Mouse (Mus musculus): ENCODE measurements around the gene Itgax. TPM values are rescaled to one million over a fixed set of nuclear protein-coding genes. Genes with fewer than 3 reads are reported as not detected.

The Itgax gene
- polyA plus RNA-seq, 1 experiment from 2014 or later, result 0.15 TPM

DNA sequence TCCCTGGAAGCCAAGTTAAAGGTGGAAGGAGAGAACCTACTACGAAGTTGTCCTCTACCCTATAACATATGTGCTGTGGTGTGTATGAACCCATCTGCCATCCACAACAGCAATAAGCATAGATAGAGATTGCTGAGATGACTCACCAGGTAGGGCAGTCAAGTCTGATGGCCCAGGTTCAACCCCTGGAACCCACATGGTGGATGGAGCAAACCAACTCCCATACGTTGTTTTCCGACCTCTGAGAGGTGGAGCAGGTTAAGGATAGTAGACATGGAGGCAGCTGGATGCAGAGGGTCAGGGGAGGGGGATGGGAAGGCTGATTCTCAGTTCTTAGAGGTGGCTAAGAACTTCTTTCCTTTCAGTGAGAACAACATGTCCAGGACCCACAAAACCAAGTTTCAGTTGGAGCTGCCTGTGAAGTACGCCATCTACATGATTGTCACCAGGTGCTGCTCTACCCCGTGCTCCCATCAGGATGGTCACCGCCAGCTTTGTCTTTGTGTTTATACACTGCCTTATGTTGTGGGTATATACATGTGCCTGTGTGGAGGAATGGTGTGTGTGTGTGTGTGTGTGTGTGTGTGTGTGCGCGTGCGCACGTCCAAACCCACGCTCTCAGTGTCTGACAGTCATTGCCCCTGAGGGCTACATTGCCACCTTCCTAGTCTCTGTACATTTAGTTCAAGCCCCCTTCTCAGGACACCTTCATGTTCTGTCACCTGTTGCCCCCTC lies 14.8 kb upstream of the Itgax start:
- Histone ChIP-seq H3K4me1 (ENCODE audit: control insufficient read depth, insufficient read depth, low read length) (no peaks in the 10 kb centered on the region), H3K9me3 (ENCODE audit: control insufficient read depth, low read length) (no peaks in the 10 kb centered on the region), H3K27me3 (ENCODE audit: control insufficient read depth, insufficient read depth, low read length) (no peaks in the 10 kb centered on the region), H3K36me3 (ENCODE audit: control insufficient read depth, insufficient read depth, low read length) (no peaks in the 10 kb centered on the region), H3K27ac (ENCODE audit: low read depth, low read length) (no peak overlapping the region), H3K4me3 (ENCODE audit: low read depth, low read length) (no peak overlapping the region), H3K9ac (replicated peaks; ENCODE audit: low read depth, low read length) (no peak overlapping the region), H3K4me2 (ENCODE audit: low read depth, low read length) (no peak overlapping the region)
- 98% methylated on average over 11 of the region's 11 CpGs for WGBS
- ATAC-seq (ENCODE audit: low read depth), result no peak

GRCm38 (mm10) chr7:128115211-128115958 lies 14.0 kb upstream of the Itgax start:
- H3K27me3 ChIP-seq (ENCODE audit: control insufficient read depth, insufficient read depth, low read length), result no peaks in the 10 kb centered on the region
- 82% methylated on average over 5 of the region's 5 CpGs for WGBS
- ATAC-seq (ENCODE audit: low read depth), result no peak
- H3K9me3 ChIP-seq (ENCODE audit: control insufficient read depth, low read length), result no peaks in the 10 kb centered on the region
- no peaks in the 10 kb centered on the region for H3K36me3 ChIP-seq (ENCODE audit: control insufficient read depth, insufficient read depth, low read length)
- no peak overlapping the region for H3K27ac ChIP-seq (ENCODE audit: low read depth, low read length)
- H3K4me1 ChIP-seq (ENCODE audit: control insufficient read depth, insufficient read depth, low read length), result no peaks in the 10 kb centered on the region
- H3K9ac ChIP-seq (replicated peaks; ENCODE audit: low read depth, low read length), result no peak overlapping the region
- H3K4me2 ChIP-seq (ENCODE audit: low read depth, low read length), result no peak overlapping the region
- H3K4me3 ChIP-seq (ENCODE audit: low read depth, low read length), result no peak overlapping the region

GRCm38 (mm10) chr7:128116396-128116795 lies 13.0 kb upstream of the Itgax start:
- Histone ChIP-seq H3K36me3 (ENCODE audit: control insufficient read depth, insufficient read depth, low read length) (no peaks in the 10 kb centered on the region), H3K27me3 (ENCODE audit: control insufficient read depth, insufficient read depth, low read length) (no peaks in the 10 kb centered on the region), H3K27ac (ENCODE audit: low read depth, low read length) (no peak overlapping the region), H3K9me3 (ENCODE audit: control insufficient read depth, low read length) (no peaks in the 10 kb centered on the region), H3K4me3 (ENCODE audit: low read depth, low read length) (no peak overlapping the region), H3K9ac (replicated peaks; ENCODE audit: low read depth, low read length) (no peak overlapping the region), H3K4me1 (ENCODE audit: control insufficient read depth, insufficient read depth, low read length) (no peaks in the 10 kb centered on the region), H3K4me2 (ENCODE audit: low read depth, low read length) (no peak overlapping the region)
- 90% methylated on average over 5 of the region's 5 CpGs for WGBS
- ATAC-seq (ENCODE audit: low read depth), result no peak

- no peak overlapping the region for H3K4me3 ChIP-seq (ENCODE audit: low read depth, low read length)
- no peak overlapping the region for H3K27ac ChIP-seq (ENCODE audit: low read depth, low read length)
- no peak overlapping the region for H3K4me2 ChIP-seq (ENCODE audit: low read depth, low read length)
- no peak for ATAC-seq (ENCODE audit: low read depth)
- H3K27me3 ChIP-seq (ENCODE audit: control insufficient read depth, insufficient read depth, low read length), result no peaks in the 10 kb centered on the region
- H3K4me1 ChIP-seq (ENCODE audit: control insufficient read depth, insufficient read depth, low read length), result no peaks in the 10 kb centered on the region
- no peaks in the 10 kb centered on the region for H3K9me3 ChIP-seq (ENCODE audit: control insufficient read depth, low read length)
- 85% methylated on average over 6 of the region's 6 CpGs for WGBS
- H3K9ac ChIP-seq (replicated peaks; ENCODE audit: low read depth, low read length), result no peak overlapping the region
- H3K36me3 ChIP-seq (ENCODE audit: control insufficient read depth, insufficient read depth, low read length), result no peaks in the 10 kb centered on the region
Observed at GRCm38 (mm10) chr7:128119726-128120490, 9.4 kb upstream of the Itgax start.

- WGBS, result 92% methylated on average over 5 of the region's 5 CpGs
- H3K36me3 ChIP-seq (ENCODE audit: control insufficient read depth, insufficient read depth, low read length), result no peaks in the 10 kb centered on the region
- no peak overlapping the region for H3K27ac ChIP-seq (ENCODE audit: low read depth, low read length)
- ATAC-seq (ENCODE audit: low read depth), result no peak
- H3K4me3 ChIP-seq (ENCODE audit: low read depth, low read length), result no peak overlapping the region
- no peaks in the 10 kb centered on the region for H3K27me3 ChIP-seq (ENCODE audit: control insufficient read depth, insufficient read depth, low read length)
- H3K4me1 ChIP-seq (ENCODE audit: control insufficient read depth, insufficient read depth, low read length), result no peaks in the 10 kb centered on the region
- no peak overlapping the region for H3K9ac ChIP-seq (replicated peaks; ENCODE audit: low read depth, low read length)
- no peaks in the 10 kb centered on the region for H3K9me3 ChIP-seq (ENCODE audit: control insufficient read depth, low read length)
- H3K4me2 ChIP-seq (ENCODE audit: low read depth, low read length), result no peak overlapping the region
Observed at GRCm38 (mm10) chr7:128132148-128132547, 2.8 kb downstream of the Itgax start.

DNA sequence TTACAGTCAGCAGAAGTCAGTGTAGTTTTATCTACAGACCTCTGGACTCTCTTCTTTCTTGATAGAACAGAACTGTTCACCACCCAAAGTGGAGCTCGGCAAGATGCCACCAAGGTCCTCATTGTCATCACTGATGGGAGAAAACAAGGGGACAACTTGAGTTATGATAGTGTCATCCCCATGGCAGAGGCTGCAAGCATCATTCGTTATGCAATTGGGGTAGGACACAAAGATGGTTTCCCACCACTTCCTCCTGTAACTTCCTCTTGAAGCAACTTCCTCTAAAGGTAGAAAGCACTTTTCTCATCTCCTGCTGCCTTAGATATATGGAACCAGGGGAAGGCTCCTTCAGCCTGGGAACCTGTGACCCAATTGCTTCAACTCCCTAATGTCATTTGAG lies 4.2 kb downstream of the Itgax start:
- 91% methylated on average over 2 of the region's 2 CpGs for WGBS
- no peak overlapping the region for H3K27ac ChIP-seq (ENCODE audit: low read depth, low read length)
- no peaks in the 10 kb centered on the region for H3K4me1 ChIP-seq (ENCODE audit: control insufficient read depth, insufficient read depth, low read length)
- no peaks in the 10 kb centered on the region for H3K27me3 ChIP-seq (ENCODE audit: control insufficient read depth, insufficient read depth, low read length)
- H3K36me3 ChIP-seq (ENCODE audit: control insufficient read depth, insufficient read depth, low read length), result no peaks in the 10 kb centered on the region
- no peak overlapping the region for H3K4me2 ChIP-seq (ENCODE audit: low read depth, low read length)
- no peak for ATAC-seq (ENCODE audit: low read depth)
- H3K4me3 ChIP-seq (ENCODE audit: low read depth, low read length), result no peak overlapping the region
- no peak overlapping the region for H3K9ac ChIP-seq (replicated peaks; ENCODE audit: low read depth, low read length)
- no peaks in the 10 kb centered on the region for H3K9me3 ChIP-seq (ENCODE audit: control insufficient read depth, low read length)

GRCm38 (mm10) chr7:128136927-128137326 lies 7.6 kb downstream of the Itgax start:
- H3K9ac ChIP-seq (replicated peaks; ENCODE audit: low read depth, low read length), result no peak overlapping the region
- no peaks in the 10 kb centered on the region for H3K9me3 ChIP-seq (ENCODE audit: control insufficient read depth, low read length)
- no peaks in the 10 kb centered on the region for H3K27me3 ChIP-seq (ENCODE audit: control insufficient read depth, insufficient read depth, low read length)
- H3K4me3 ChIP-seq (ENCODE audit: low read depth, low read length), result no peak overlapping the region
- no peak for ATAC-seq (ENCODE audit: low read depth)
- 55% methylated on average over 4 of the region's 4 CpGs for WGBS
- no peaks in the 10 kb centered on the region for H3K4me1 ChIP-seq (ENCODE audit: control insufficient read depth, insufficient read depth, low read length)
- H3K36me3 ChIP-seq (ENCODE audit: control insufficient read depth, insufficient read depth, low read length), result no peaks in the 10 kb centered on the region
- H3K27ac ChIP-seq (ENCODE audit: low read depth, low read length), result no peak overlapping the region
- H3K4me2 ChIP-seq (ENCODE audit: low read depth, low read length), result no peak overlapping the region

DNA sequence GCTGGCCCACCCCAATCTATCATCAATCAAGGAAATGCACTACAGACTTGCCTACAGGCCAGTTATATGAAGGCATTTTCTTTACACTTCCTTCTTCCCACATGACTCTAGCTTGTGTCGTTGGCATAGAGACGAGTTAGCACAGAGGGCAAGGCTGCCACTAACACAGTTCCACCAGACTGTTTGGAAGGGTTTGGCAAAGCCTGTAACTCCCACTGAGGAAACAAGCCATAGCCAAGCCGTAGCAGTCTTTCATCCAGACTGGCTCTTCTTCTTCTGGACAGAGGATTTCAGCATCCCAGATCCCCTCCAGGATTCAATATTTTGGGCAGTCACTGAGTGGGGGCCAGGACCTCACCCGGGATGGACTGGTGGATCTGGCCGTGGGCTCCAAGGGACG lies 10.3 kb downstream of the Itgax start:
- Histone ChIP-seq H3K27me3 (ENCODE audit: control insufficient read depth, insufficient read depth, low read length) (no peaks in the 10 kb centered on the region), H3K4me3 (ENCODE audit: low read depth, low read length) (no peak overlapping the region), H3K9ac (replicated peaks; ENCODE audit: low read depth, low read length) (no peak overlapping the region), H3K36me3 (ENCODE audit: control insufficient read depth, insufficient read depth, low read length) (no peaks in the 10 kb centered on the region), H3K9me3 (ENCODE audit: control insufficient read depth, low read length) (no peaks in the 10 kb centered on the region), H3K4me2 (ENCODE audit: low read depth, low read length) (no peak overlapping the region), H3K4me1 (ENCODE audit: control insufficient read depth, insufficient read depth, low read length) (no peaks in the 10 kb centered on the region), H3K27ac (ENCODE audit: low read depth, low read length) (no peak overlapping the region)
- ATAC-seq (ENCODE audit: low read depth), result no peak
- 96% methylated on average over 6 of the region's 6 CpGs for WGBS

DNA sequence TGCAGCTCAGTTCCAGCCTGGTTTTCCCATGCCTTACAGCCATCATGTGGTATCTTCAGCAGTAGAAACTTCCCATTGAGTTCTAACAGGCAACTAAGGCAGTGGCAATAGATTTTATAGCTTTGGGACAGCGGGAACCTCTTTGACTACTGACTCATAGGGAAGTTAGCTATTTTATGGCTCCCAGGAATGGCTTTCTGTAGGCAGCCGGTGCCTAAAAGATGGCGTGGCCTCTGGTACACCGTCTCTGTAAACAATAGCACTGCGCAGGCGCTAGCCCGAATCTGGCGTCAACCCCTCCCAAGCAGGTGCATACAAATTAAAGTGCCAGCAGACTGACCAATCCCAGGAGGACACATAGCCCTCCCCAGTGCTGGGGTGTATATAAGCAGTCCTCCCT lies 21.6 kb downstream of the Itgax start:
- Histone ChIP-seq H3K27ac (ENCODE audit: low read depth, low read length) (no peak overlapping the region), H3K9me3 (ENCODE audit: control insufficient read depth, low read length) (no peaks in the 10 kb centered on the region), H3K9ac (replicated peaks; ENCODE audit: low read depth, low read length) (no peak overlapping the region), H3K4me2 (ENCODE audit: low read depth, low read length) (no peak overlapping the region), H3K4me3 (ENCODE audit: low read depth, low read length) (no peak overlapping the region), H3K36me3 (ENCODE audit: control insufficient read depth, insufficient read depth, low read length) (no peaks in the 10 kb centered on the region), H3K27me3 (ENCODE audit: control insufficient read depth, insufficient read depth, low read length) (no peaks in the 10 kb centered on the region), H3K4me1 (ENCODE audit: control insufficient read depth, insufficient read depth, low read length) (no peaks in the 10 kb centered on the region)
- ATAC-seq (ENCODE audit: low read depth), result no peak
- WGBS, result 35% methylated on average over 8 of the region's 8 CpGs

Measured in neural tube, embryonic 14.5 days (tissue).